Mouse (Mus musculus): Measurements from ENCODE around the gene Plac1. TPM values are rescaled to one million over a fixed set of nuclear protein-coding genes. Genes with fewer than 3 reads are reported as not detected.

The Plac1 gene
- polyA plus RNA-seq, 1 experiment from 2014 or later, result 8.6 TPM

- no peak; the same call in 1 of the 2 replicates for ATAC-seq (ENCODE audit: insufficient number of reproducible peaks, low FRiP score, low TSS enrichment, low read depth)
- no peaks in the 10 kb centered on the region for H3K4me1 ChIP-seq
- 34% methylated on average over 13 of the region's 13 CpGs for WGBS
- no peaks in the 10 kb centered on the region for H3K36me3 ChIP-seq
- peak overlapping the region; percentile 35 for H3K4me2 ChIP-seq (replicated peaks)
- peak overlapping the region; percentile 51; the same call in 1 of the 2 replicates for H3K27ac ChIP-seq (replicated peaks)
- no peak overlapping the region for H3K9ac ChIP-seq
- H3K9me3 ChIP-seq (replicated peaks), result no peaks in the 10 kb centered on the region
- H3K27me3 ChIP-seq, result no peaks in the 10 kb centered on the region
- peak overlapping the region; percentile 24 for H3K4me3 ChIP-seq (replicated peaks)
Measured at GRCm38 (mm10) chrX:53231965-53232364, 7.9 kb downstream of the Plac1 start.

GRCm38 (mm10) chrX:53224353-53224944 is 15.5 kb downstream of the Plac1 start:
- H3K4me1 ChIP-seq, result 0 out of 2 replicates have a peak, but pooled peaks cover 2% of the 10 kb centered on the region
- H3K9me3 ChIP-seq (replicated peaks), result no peaks in the 10 kb centered on the region
- no peak for ATAC-seq (ENCODE audit: insufficient number of reproducible peaks, low FRiP score, low TSS enrichment, low read depth)
- H3K36me3 ChIP-seq, result no peaks in the 10 kb centered on the region
- no peak overlapping the region for H3K4me2 ChIP-seq (replicated peaks)
- H3K27me3 ChIP-seq, result no peaks in the 10 kb centered on the region
- H3K27ac ChIP-seq (replicated peaks), result no peak overlapping the region
- H3K9ac ChIP-seq, result no peak overlapping the region
- 62% methylated on average over 6 of the region's 6 CpGs for WGBS
- H3K4me3 ChIP-seq (replicated peaks), result no peak overlapping the region

GRCm38 (mm10) chrX:53220855-53221254 is 19.1 kb downstream of the Plac1 start:
- Histone ChIP-seq H3K9me3 (replicated peaks) (no peaks in the 10 kb centered on the region), H3K4me1 (0 out of 2 replicates have a peak, but pooled peaks cover 2% of the 10 kb centered on the region), H3K27me3 (no peaks in the 10 kb centered on the region), H3K9ac (no peak overlapping the region), H3K27ac (replicated peaks) (peak overlapping the region; percentile 53; the same call in 1 of the 2 replicates), H3K36me3 (no peaks in the 10 kb centered on the region), H3K4me2 (replicated peaks) (no peak overlapping the region), H3K4me3 (replicated peaks) (no peak overlapping the region)
- ATAC-seq (ENCODE audit: insufficient number of reproducible peaks, low FRiP score, low TSS enrichment, low read depth), result 0 out of 2 replicates have a peak, but pooled peaks have one; percentile 39
- WGBS, result 66% methylated on average over 9 of the region's 9 CpGs

GRCm38 (mm10) chrX:53214557-53215229 is 25.2 kb downstream of the Plac1 start:
- 53% methylated on average over 7 of the region's 7 CpGs for WGBS
- no peak for ATAC-seq (ENCODE audit: insufficient number of reproducible peaks, low FRiP score, low TSS enrichment, low read depth)
- Histone ChIP-seq H3K4me3 (replicated peaks) (no peak overlapping the region), H3K9ac (no peak overlapping the region), H3K27ac (replicated peaks) (0 out of 2 replicates have a peak overlapping the region, but pooled peaks have one; percentile 34), H3K36me3 (no peaks in the 10 kb centered on the region), H3K9me3 (replicated peaks) (no peaks in the 10 kb centered on the region), H3K4me2 (replicated peaks) (no peak overlapping the region), H3K4me1 (peaks cover 10% of the 10 kb centered on the region; the same call in 1 of the 2 replicates), H3K27me3 (no peaks in the 10 kb centered on the region)

- H3K27ac ChIP-seq (replicated peaks), result peak overlapping the region; percentile 34; the same call in 1 of the 2 replicates
- ATAC-seq (ENCODE audit: insufficient number of reproducible peaks, low FRiP score, low TSS enrichment, low read depth), result 0 out of 2 replicates have a peak, but pooled peaks have one; percentile 34
- H3K9me3 ChIP-seq (replicated peaks), result no peaks in the 10 kb centered on the region
- H3K4me3 ChIP-seq (replicated peaks), result no peak overlapping the region
- H3K27me3 ChIP-seq, result no peaks in the 10 kb centered on the region
- H3K4me1 ChIP-seq, result peaks cover 10% of the 10 kb centered on the region; the same call in 1 of the 2 replicates
- WGBS, result 40% methylated on average over 2 of the region's 2 CpGs
- H3K9ac ChIP-seq, result no peak overlapping the region
- no peaks in the 10 kb centered on the region for H3K36me3 ChIP-seq
- H3K4me2 ChIP-seq (replicated peaks), result no peak overlapping the region
Measured at GRCm38 (mm10) chrX:53213838-53214237, 26.1 kb downstream of the Plac1 start.

GRCm38 (mm10) chrX:53212485-53212884 is 27.4 kb downstream of the Plac1 start:
- Histone ChIP-seq H3K9ac (no peak overlapping the region), H3K36me3 (no peaks in the 10 kb centered on the region), H3K27me3 (no peaks in the 10 kb centered on the region; the same call in 1 of the 2 replicates), H3K9me3 (replicated peaks) (no peaks in the 10 kb centered on the region), H3K4me2 (replicated peaks) (no peak overlapping the region), H3K4me3 (replicated peaks) (no peak overlapping the region), H3K4me1 (peaks cover 10% of the 10 kb centered on the region; the same call in 1 of the 2 replicates), H3K27ac (replicated peaks) (peak overlapping the region; percentile 80; the same call in 1 of the 2 replicates)
- 47% methylated on average over 9 of the region's 9 CpGs for WGBS
- no peak for ATAC-seq (ENCODE audit: insufficient number of reproducible peaks, low FRiP score, low TSS enrichment, low read depth)

- Histone ChIP-seq H3K27ac (replicated peaks) (peak overlapping the region; percentile 80), H3K4me1 (peaks cover 10% of the 10 kb centered on the region; the same call in 1 of the 2 replicates), H3K27me3 (no peaks in the 10 kb centered on the region; the same call in 1 of the 2 replicates)
Measured at GRCm38 (mm10) chrX:53211756-53212483, 28.0 kb downstream of the Plac1 start.

GRCm38 (mm10) chrX:53209431-53209830 is 30.5 kb downstream of the Plac1 start:
- H3K4me2 ChIP-seq (replicated peaks), result no peak overlapping the region
- WGBS, result 61% methylated on average over 7 of the region's 7 CpGs
- no peak for ATAC-seq (ENCODE audit: insufficient number of reproducible peaks, low FRiP score, low TSS enrichment, low read depth)
- H3K9me3 ChIP-seq (replicated peaks), result no peaks in the 10 kb centered on the region
- peaks cover 10% of the 10 kb centered on the region; the same call in 1 of the 2 replicates for H3K4me1 ChIP-seq
- no peak overlapping the region for H3K4me3 ChIP-seq (replicated peaks)
- H3K27me3 ChIP-seq, result no peaks in the 10 kb centered on the region; the same call in 1 of the 2 replicates
- peak overlapping the region; percentile 28; the same call in 1 of the 2 replicates for H3K27ac ChIP-seq (replicated peaks)
- H3K36me3 ChIP-seq, result no peaks in the 10 kb centered on the region
- no peak overlapping the region for H3K9ac ChIP-seq

More at GRCm38 (mm10) chrX:53211756-53212483, 28.0 kb downstream of the Plac1 start:
- ATAC-seq (ENCODE audit: insufficient number of reproducible peaks, low FRiP score, low TSS enrichment, low read depth), result peak; percentile 77
- Histone ChIP-seq H3K9me3 (replicated peaks) (no peaks in the 10 kb centered on the region), H3K9ac (no peak overlapping the region), H3K36me3 (no peaks in the 10 kb centered on the region), H3K4me3 (replicated peaks) (no peak overlapping the region), H3K4me2 (replicated peaks) (no peak overlapping the region)
- 44% methylated on average over 7 of the region's 7 CpGs for WGBS

GRCm38 (mm10) chrX:53204690-53205311 is 35.1 kb downstream of the Plac1 start:
- H3K36me3 ChIP-seq, result no peaks in the 10 kb centered on the region
- H3K9ac ChIP-seq, result no peak overlapping the region
- no peak overlapping the region for H3K4me2 ChIP-seq (replicated peaks)
- no peak overlapping the region for H3K4me3 ChIP-seq (replicated peaks)
- H3K27ac ChIP-seq (replicated peaks), result no peak overlapping the region
- H3K27me3 ChIP-seq, result no peaks in the 10 kb centered on the region; the same call in 1 of the 2 replicates
- H3K9me3 ChIP-seq (replicated peaks), result no peaks in the 10 kb centered on the region
- H3K4me1 ChIP-seq, result no peaks in the 10 kb centered on the region
- ATAC-seq (ENCODE audit: insufficient number of reproducible peaks, low FRiP score, low TSS enrichment, low read depth), result no peak
- WGBS, result 54% methylated on average over 3 of the region's 3 CpGs

- Histone ChIP-seq H3K27me3 (no peaks in the 10 kb centered on the region), H3K36me3 (no peaks in the 10 kb centered on the region), H3K27ac (replicated peaks) (no peak overlapping the region), H3K9me3 (replicated peaks) (no peaks in the 10 kb centered on the region), H3K9ac (no peak overlapping the region), H3K4me2 (replicated peaks) (no peak overlapping the region), H3K4me1 (no peaks in the 10 kb centered on the region), H3K4me3 (replicated peaks) (no peak overlapping the region)
- ATAC-seq (ENCODE audit: insufficient number of reproducible peaks, low FRiP score, low TSS enrichment, low read depth), result no peak
- WGBS, result 85% methylated on average over 5 of the region's 5 CpGs
Measured at GRCm38 (mm10) chrX:53201616-53202015, 38.3 kb downstream of the Plac1 start.

Measured in embryonic facial prominence, embryonic 15.5 days (tissue).